Mouse (Mus musculus) heart, embryonic 11.5 days (tissue): ENCODE results near the gene Chrm3. TPM values are rescaled to one million over a fixed set of nuclear protein-coding genes. Genes with fewer than 3 reads are reported as not detected.
"Not testable (repeated sequence)": the region's sequence is repeated elsewhere in the genome, so short reads cannot be mapped to it uniquely, and the experiment has no call there.

ENCODE experiments used
- ATAC-seq: fragments of 200-750 bp; cut with Nextera tagmentation; replicated peaks from 2 replicates; pipeline ENCODE4 v1.8.0; 2017; ENCODE audit warnings: moderate library complexity; ENCODE audit not compliant: insufficient number of reproducible peaks, low FRiP score, low TSS enrichment
- H3K27ac ChIP-seq: fragments of 300-500 bp; sonication (generic); 2 replicates; pipeline ENCODE4 v1.5.1; 2014; ENCODE audit warnings: mild to moderate bottlenecking, low read depth, low read length
- H3K27me3 ChIP-seq: fragments of 300-500 bp; sonication (generic); 2 replicates; pipeline ENCODE4 v1.6.1; 2014; ENCODE audit warnings: mild to moderate bottlenecking, low read length, mixed read lengths; ENCODE audit not compliant: control insufficient read depth, insufficient read depth
- H3K36me3 ChIP-seq: fragments of 300-500 bp; sonication (generic); 2 replicates; pipeline ENCODE4 v1.6.1; 2014; ENCODE audit warnings: mild to moderate bottlenecking, low read length, moderate library complexity, mixed read lengths; ENCODE audit not compliant: control insufficient read depth, insufficient read depth
- H3K4me1 ChIP-seq: fragments of 300-500 bp; sonication (generic); 2 replicates; pipeline ENCODE4 v1.6.1; 2014; ENCODE audit warnings: low read length; ENCODE audit not compliant: control insufficient read depth, insufficient read depth
- H3K4me2 ChIP-seq: fragments of 300-500 bp; sonication (generic); 2 replicates; pipeline ENCODE4 v1.6.1; 2014; ENCODE audit warnings: mild to moderate bottlenecking, moderate library complexity
- H3K4me3 ChIP-seq: fragments of 300-500 bp; sonication (generic); 2 replicates; pipeline ENCODE4 v1.5.1; 2014; ENCODE audit warnings: low read depth, low read length
- H3K9ac ChIP-seq: fragments of 300-500 bp; sonication (generic); 2 replicates; pipeline ENCODE4 v1.6.1; 2014; ENCODE audit warnings: mild to moderate bottlenecking, low read depth, low read length, moderate library complexity
- H3K9me3 ChIP-seq: fragments of 300-500 bp; sonication (generic); replicated peaks from 2 replicates; pipeline ENCODE4 v1.6.1; 2016; ENCODE audit warnings: low read length; ENCODE audit not compliant: control insufficient read depth
- WGBS: fragments of 180-500 bp; shearing (Covaris S2); extraction: QIAGEN DNeasy Blood & Tissue Kit; methylation state at CpG from one replicate; pipeline ENCODE4 v1.1.7; 2014; ENCODE audit not compliant: insufficient replicate concordance; 5-methylcytosine and 5-hydroxymethylcytosine counted together
- microRNA-seq: library from miRNA; unstranded; fragments of <30 nt; microRNA quantifications from one replicate; pipeline ENCODE4, GENCODE M21; 2016; ENCODE audit warnings: borderline number of aligned reads
- polyA plus RNA-seq: library from polyadenylated mRNA; unstranded; fragments of >200 nt; fragmentation: Nextera tagmentation; extraction: Ambion mirVana; gene quantifications from 2 replicates; pipeline ENCODE4 v1.2.1, GENCODE M21; 2014

Gene Chrm3
- polyA plus RNA-seq, 1 experiment from 2014 or later = 0.19 TPM

- no peaks in the 10 kb centered on the region for H3K4me1 ChIP-seq
- no peak overlapping the region for H3K9ac ChIP-seq
- 38% methylated on average over 14 of the region's 14 CpGs for WGBS
- ATAC-seq = no peak
- no peak overlapping the region for H3K27ac ChIP-seq
- no peak overlapping the region for H3K4me2 ChIP-seq
- H3K9me3 ChIP-seq = no peaks in the 10 kb centered on the region
- no peaks in the 10 kb centered on the region for H3K36me3 ChIP-seq
- H3K27me3 ChIP-seq = no peaks in the 10 kb centered on the region
- H3K4me3 ChIP-seq = no peak overlapping the region
Observed at GRCm38 (mm10) chr13:9846543-9847434, 513.9 kb downstream of the Chrm3 start.

GRCm38 (mm10) chr13:9834146-9834679, 526.4 kb downstream of the Chrm3 start:
- H3K36me3 ChIP-seq, H3K27me3 ChIP-seq, H3K4me3 ChIP-seq, H3K9ac ChIP-seq, H3K4me2 ChIP-seq, H3K4me1 ChIP-seq, H3K9me3 ChIP-seq, H3K27ac ChIP-seq: not testable (repeated sequence)
- peak; percentile 84 for ATAC-seq
- WGBS = 69% methylated on average over 33 of the region's 33 CpGs

GRCm38 (mm10) chr13:9826227-9826626, 534.4 kb downstream of the Chrm3 start:
- H3K36me3 ChIP-seq = no peaks in the 10 kb centered on the region
- H3K4me3 ChIP-seq = no peak overlapping the region
- H3K27ac ChIP-seq = no peak overlapping the region
- no peaks in the 10 kb centered on the region for H3K9me3 ChIP-seq
- ATAC-seq = no peak
- H3K9ac ChIP-seq = no peak overlapping the region
- WGBS = 73% methylated on average over 5 of the region's 5 CpGs
- no peak overlapping the region for H3K4me2 ChIP-seq
- no peaks in the 10 kb centered on the region for H3K27me3 ChIP-seq
- H3K4me1 ChIP-seq = no peaks in the 10 kb centered on the region

Small RNA genes within 50 kb of the gene (microRNA-seq; reads per million reads assigned to microRNA genes)
- gene Gm24187 = 5.7 reads per million, percentile 41 among the genes with 10 or more reads in this experiment
